Mouse (Mus musculus) kidney, adult 9 months (tissue): ENCODE results near the gene 4931400O07Rik.

Experiments used
- DNase-seq: peaks from one replicate; pipeline ENCODE4 v3.0.0; 2022

Gene 4931400O07Rik

DNA sequence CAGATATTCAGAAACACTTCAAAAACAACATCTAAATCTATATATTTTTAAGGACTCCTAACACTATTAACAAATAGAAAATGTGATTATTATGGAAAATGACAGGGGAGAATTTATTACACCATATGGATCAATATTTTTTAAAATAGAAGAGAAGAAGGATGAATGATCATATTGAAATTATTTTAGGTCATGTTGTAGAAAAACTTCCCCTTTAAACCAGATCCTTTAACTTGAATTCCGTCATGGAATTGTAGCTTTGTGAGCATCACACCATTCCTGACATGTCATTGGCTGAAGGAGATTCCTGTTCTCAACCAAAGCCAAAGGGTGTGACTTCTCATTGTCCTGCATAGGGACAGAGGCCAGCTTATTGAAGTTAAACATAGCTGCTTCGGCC is at the start of gene 4931400O07Rik:
Gene 4931400O07Rik, plus strand, starts transcription at position 301 of the 400 bp plus-strand sequence.
- DNase-seq, result no peak
